Mouse (Mus musculus) bone marrow, adult 2 months (tissue): Measurements from ENCODE around the gene Cfap61. TPM values are rescaled to one million over a fixed set of nuclear protein-coding genes. Genes with fewer than 3 reads are reported as not detected.

Experiments used
- H3K27ac ChIP-seq: fragments of 200-500 bp; 2 replicates; pipeline ENCODE4 v1.5.1; 2012; ENCODE audit warnings: low read depth, mild to moderate bottlenecking, control low read depth, inconsistent platforms, low read length; ENCODE audit not compliant: control insufficient read depth, poor library complexity, insufficient read depth
- H3K4me1 ChIP-seq: fragments of 200-500 bp; 2 replicates; pipeline ENCODE4 v1.6.1; 2011; ENCODE audit warnings: low read length; ENCODE audit not compliant: control insufficient read depth, insufficient read depth
- H3K4me3 ChIP-seq: fragments of 200-500 bp; replicated peaks from 2 replicates; pipeline ENCODE3; 2011; ENCODE audit warnings: mild to moderate bottlenecking, low read depth, low read length, control low read depth; ENCODE audit not compliant: control insufficient read depth
- CTCF ChIP-seq: fragments of 200-500 bp; IDR thresholded peaks from 2 replicates; pipeline ENCODE4 v1.5.1; 2011; ENCODE audit warnings: low read length, control low read depth; ENCODE audit not compliant: control insufficient read depth, insufficient read depth
- POLR2A ChIP-seq: fragments of 200-500 bp; IDR thresholded peaks from 2 replicates; pipeline ENCODE4 v1.6.1; 2011; ENCODE audit warnings: low read depth, mild to moderate bottlenecking, control low read depth, low read length, borderline replicate concordance; ENCODE audit not compliant: control insufficient read depth
- WGBS: fragments of 180-500 bp; shearing (Covaris S2); methylation state at CpG from one replicate; pipeline ENCODE4 v1.1.7; 2018; 5-methylcytosine and 5-hydroxymethylcytosine counted together
- polyA plus RNA-seq: library from polyadenylated mRNA; stranded (reverse); fragments of >200 nt; gene quantifications from 2 replicates; pipeline ENCODE4 v1.2.4, GENCODE M21; 2011; ENCODE audit warnings: low replicate concordance; ENCODE audit not compliant: missing spikeins, insufficient read depth, insufficient read length

Cfap61 gene
- polyA plus RNA-seq, 1 experiment: not detected

DNA sequence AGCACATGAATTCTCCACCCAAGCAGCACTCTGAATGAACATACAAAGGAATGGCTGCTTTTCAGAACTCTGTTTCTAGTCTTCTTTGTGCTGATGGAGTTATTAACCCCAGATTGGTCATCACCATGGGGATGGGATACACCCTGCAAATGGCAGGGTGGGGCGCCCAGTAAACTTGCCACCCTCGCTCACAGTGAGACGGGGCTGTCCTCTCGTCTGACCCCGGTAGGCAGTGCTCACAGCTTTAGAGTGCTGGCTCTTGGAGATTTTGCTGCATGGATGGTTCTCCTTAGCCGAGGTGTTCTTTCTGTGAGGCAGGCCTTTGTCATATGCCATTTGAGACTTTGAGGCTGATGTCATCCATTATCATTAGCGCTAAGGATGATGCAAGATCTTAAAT is 24.0 kb downstream of the Cfap61 start:
- WGBS: 88% methylated on average over 7 of the region's 7 CpGs
- no peak overlapping the region for H3K4me3 ChIP-seq
- H3K27ac ChIP-seq: no peak overlapping the region
- TF ChIP-seq CTCF: no peak
- no peak for TF ChIP-seq POLR2A
- no peaks in the 10 kb centered on the region for H3K4me1 ChIP-seq

DNA sequence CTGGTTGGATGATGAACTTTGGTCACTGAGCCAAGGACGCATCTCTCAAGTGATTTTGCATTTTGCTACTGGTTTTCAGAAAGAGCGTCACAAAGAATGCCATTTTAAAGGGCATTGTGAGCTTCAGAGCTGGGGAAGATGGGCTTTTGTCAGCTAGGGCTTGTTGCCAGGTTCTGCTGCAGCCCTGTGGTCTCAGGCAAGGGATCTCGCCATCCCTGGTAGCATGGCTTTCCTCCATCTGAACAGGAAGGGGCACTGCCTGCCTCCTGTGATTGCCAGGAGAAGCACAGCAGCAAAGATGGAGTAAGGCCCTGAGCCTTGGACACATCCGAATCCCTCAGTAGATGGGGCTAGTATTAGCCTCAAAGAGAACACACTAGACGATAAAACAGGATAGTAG is 27.3 kb downstream of the Cfap61 start:
- H3K4me1 ChIP-seq: no peaks in the 10 kb centered on the region
- H3K27ac ChIP-seq: no peak overlapping the region
- no peak overlapping the region for H3K4me3 ChIP-seq
- no peak for TF ChIP-seq POLR2A
- no peak for TF ChIP-seq CTCF
- WGBS: 74% methylated on average over 5 of the region's 5 CpGs

DNA sequence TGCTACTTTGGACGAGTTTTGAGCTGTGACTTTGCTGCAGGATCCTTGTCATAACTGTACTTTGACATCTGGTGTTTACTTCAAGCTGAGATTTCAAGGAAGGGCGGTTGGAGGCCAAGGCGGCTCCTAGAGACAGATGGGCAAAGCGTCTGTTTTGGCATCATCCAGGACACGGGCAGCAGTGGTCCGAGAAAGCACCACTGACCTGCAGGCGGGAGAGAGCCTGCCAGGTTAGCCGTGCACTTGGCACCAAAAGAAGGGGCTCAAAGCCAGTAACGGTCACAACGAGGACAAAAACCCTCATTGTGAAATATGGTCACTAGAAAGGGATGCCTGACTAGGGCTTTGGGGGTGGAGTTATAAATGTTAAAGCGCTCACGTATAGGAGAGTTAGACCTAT is 36.2 kb downstream of the Cfap61 start:
- no peak overlapping the region for H3K27ac ChIP-seq
- TF ChIP-seq POLR2A (no peak), CTCF (no peak)
- 86% methylated on average over 12 of the region's 12 CpGs for WGBS

DNA sequence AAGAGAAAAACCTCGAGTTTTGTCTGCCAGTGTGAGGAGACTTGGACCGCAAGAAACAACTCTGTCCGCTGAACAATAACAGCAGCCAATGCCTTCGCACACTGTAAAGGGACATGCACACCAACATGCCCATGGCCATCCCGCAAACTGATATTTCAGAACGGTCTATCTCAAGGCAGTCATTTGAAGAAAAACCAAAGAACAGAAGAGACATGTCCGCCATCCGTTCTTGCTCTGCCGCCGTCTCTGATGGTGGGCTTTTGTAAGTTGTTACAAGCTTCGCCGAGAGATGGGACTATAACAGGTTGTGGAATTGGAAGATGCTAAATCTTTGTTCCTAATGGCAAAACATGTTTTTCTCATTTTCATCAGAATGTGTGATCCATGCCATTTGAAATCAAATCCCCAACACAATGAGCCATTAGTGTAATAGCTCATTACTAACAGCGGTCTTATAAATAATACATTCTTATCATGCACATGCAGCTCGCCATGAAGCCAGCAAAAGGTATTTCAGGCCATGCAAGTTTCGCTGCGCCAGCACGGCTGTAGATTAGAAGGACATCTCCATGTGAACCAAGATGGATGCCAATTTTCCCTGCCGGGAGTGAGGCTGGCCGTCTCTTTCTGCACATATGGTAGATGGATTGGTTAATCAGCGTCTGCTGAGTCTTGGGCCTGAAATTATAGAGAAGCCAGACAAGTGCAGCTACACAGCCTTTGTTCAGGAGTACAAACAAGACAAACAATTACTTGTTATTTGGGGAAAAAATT is 36.8 kb downstream of the Cfap61 start:
- WGBS: 90% methylated on average over 20 of the region's 20 CpGs
- H3K27ac ChIP-seq: no peak overlapping the region
- no peak overlapping the region for H3K4me3 ChIP-seq
- TF ChIP-seq CTCF (no peak), POLR2A (no peak)
- H3K4me1 ChIP-seq: no peaks in the 10 kb centered on the region

More for the DNA sequence above, 36.2 kb downstream of the Cfap61 start:
- Histone ChIP-seq H3K4me1 (no peaks in the 10 kb centered on the region), H3K4me3 (no peak overlapping the region)

DNA sequence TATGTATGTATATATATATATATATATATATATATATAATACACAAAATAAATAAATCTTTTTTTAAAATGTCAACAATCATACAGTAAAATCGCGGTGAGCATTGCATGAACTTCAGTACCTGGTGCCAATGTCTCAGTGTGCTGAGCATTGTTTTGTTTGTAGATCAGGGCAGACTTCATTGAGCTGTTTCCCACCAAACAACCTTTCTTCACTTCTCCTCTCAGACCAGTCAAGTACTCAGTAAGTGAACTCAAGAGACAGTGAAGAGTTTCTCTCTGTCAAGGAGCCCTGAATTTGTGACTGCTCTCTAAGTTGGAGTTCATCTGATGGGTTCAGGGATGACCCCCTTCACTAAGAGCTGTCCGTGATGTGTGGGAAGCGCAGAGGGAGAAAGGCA is 38.0 kb downstream of the Cfap61 start:
- WGBS: 76% methylated on average over 4 of the region's 4 CpGs
- no peak overlapping the region for H3K27ac ChIP-seq
- TF ChIP-seq POLR2A: no peak
- TF ChIP-seq CTCF: no peak
- no peaks in the 10 kb centered on the region for H3K4me1 ChIP-seq
- H3K4me3 ChIP-seq: no peak overlapping the region

DNA sequence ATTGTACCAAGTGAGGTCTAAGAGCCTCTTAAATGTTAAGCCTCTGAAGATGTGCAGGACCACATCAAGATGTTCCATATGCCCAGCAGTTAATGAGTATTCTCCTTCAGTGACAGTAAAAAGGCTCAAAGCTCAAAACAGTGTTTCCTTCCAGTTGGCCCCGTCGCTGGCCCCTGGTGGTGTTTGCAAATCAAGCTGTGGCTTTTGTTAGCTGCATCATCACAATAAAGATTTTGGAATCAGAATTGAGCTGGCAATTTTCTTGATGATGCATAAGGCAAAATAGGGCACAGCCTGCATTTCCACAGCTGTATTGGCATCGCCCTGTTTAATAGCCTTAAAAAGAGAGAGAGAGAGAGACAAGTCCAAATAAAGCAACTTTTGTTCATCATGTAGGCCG is 45.0 kb downstream of the Cfap61 start:
- 78% methylated on average over 4 of the region's 4 CpGs for WGBS
- Histone ChIP-seq H3K27ac (no peak overlapping the region), H3K4me1 (no peaks in the 10 kb centered on the region), H3K4me3 (no peak overlapping the region)
- TF ChIP-seq CTCF (no peak), POLR2A (no peak)

DNA sequence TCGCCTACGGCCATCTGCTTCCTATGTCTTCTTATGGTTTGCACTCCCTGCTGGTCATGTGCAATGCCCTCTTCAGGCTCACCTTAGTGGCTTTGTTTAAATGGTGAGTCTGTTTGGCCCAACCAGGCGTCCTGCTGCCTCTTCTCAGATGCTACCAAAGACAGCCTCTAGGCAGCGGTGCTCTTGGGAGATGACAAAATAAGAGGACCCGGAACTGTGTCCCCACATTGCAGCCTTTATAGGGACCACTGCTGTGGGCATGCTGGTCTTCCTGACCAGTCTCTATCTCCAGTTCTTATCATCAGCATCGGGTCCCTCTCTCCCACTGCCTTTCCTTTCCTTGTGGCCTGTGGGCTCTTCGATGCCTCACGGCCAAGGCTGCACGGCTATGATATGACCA is 46.3 kb downstream of the Cfap61 start:
- no peak overlapping the region for H3K27ac ChIP-seq
- 82% methylated on average over 9 of the region's 9 CpGs for WGBS
- no peaks in the 10 kb centered on the region for H3K4me1 ChIP-seq
- no peak overlapping the region for H3K4me3 ChIP-seq
- TF ChIP-seq CTCF: no peak
- no peak for TF ChIP-seq POLR2A

DNA sequence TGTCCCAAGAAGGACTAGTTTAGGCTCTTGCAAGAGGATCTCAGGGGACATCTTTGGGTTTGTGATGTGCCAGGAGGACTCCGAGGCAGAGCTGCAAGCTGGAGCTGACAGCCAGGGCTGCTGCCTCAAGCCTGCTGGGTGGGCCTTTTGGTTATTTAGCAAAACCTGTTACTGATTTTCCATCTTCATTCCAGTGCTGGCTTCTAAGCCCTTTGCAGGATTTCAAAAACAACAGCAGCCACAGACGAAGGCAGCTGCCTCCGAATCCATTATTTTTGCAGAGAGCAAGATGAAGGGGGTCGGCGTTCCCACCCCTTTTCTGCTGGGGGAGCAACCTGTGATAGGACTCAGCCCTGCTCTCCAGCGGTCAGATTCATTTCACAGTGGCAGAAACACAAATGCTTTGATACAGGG is 47.1 kb downstream of the Cfap61 start:
- WGBS: 85% methylated on average over 6 of the region's 6 CpGs
- H3K4me1 ChIP-seq: no peaks in the 10 kb centered on the region
- H3K4me3 ChIP-seq: no peak overlapping the region
- no peak overlapping the region for H3K27ac ChIP-seq
- no peak for TF ChIP-seq POLR2A
- no peak for TF ChIP-seq CTCF
